Mouse (Mus musculus) forebrain, embryonic 11.5 days (tissue): ENCODE data around the gene Castor2. TPM values are rescaled to one million over a fixed set of nuclear protein-coding genes. Genes with fewer than 3 reads are reported as not detected.

Experiments
- ATAC-seq: fragments of 200-750 bp; cut with Nextera tagmentation; replicated peaks from 2 replicates; pipeline ENCODE4 v1.8.0; 2017; ENCODE audit warnings: moderate TSS enrichment; ENCODE audit not compliant: low FRiP score
- DNase-seq: peaks from one replicate; pipeline ENCODE4 v3.0.0-alpha.2; 2017; ENCODE audit warnings: low spot score
- H3K27ac ChIP-seq: fragments of 300-500 bp; sonication (generic); 2 replicates; pipeline ENCODE4 v1.5.1; 2014; ENCODE audit warnings: low read depth, low read length
- H3K27me3 ChIP-seq: fragments of 300-500 bp; sonication (generic); 2 replicates; pipeline ENCODE4 v1.6.1; 2014; ENCODE audit warnings: mild to moderate bottlenecking, low read length, mixed read lengths; ENCODE audit not compliant: control insufficient read depth, insufficient read depth
- H3K36me3 ChIP-seq: fragments of 300-500 bp; sonication (generic); 2 replicates; pipeline ENCODE4 v1.6.1; 2014; ENCODE audit warnings: mild to moderate bottlenecking, low read length, moderate library complexity, mixed read lengths; ENCODE audit not compliant: control insufficient read depth, insufficient read depth
- H3K4me1 ChIP-seq: fragments of 300-500 bp; sonication (generic); replicated peaks from 2 replicates; pipeline ENCODE4 v1.6.1; 2014; ENCODE audit warnings: low read length, mixed read lengths; ENCODE audit not compliant: control insufficient read depth, insufficient read depth
- H3K4me2 ChIP-seq: fragments of 300-500 bp; sonication (generic); 2 replicates; pipeline ENCODE4 v1.6.1; 2014; ENCODE audit warnings: low read depth, mild to moderate bottlenecking, low read length, moderate library complexity, mixed read lengths; ENCODE audit not compliant: severe bottlenecking
- H3K4me3 ChIP-seq: fragments of 300-500 bp; sonication (generic); 2 replicates; pipeline ENCODE4 v1.5.1; 2014; ENCODE audit warnings: low read depth, low read length
- H3K9ac ChIP-seq: fragments of 300-500 bp; sonication (generic); 2 replicates; pipeline ENCODE4 v1.6.1; 2014; ENCODE audit warnings: low read length
- H3K9me3 ChIP-seq: fragments of 300-500 bp; sonication (generic); 2 replicates; pipeline ENCODE4 v1.6.1; 2016; ENCODE audit warnings: low read length, mixed read lengths; ENCODE audit not compliant: control insufficient read depth
- WGBS: fragments of 180-500 bp; shearing (Covaris S2); extraction: QIAGEN DNeasy Blood & Tissue Kit; methylation state at CpG from one replicate; pipeline ENCODE4 v1.1.7; 2014; 5-methylcytosine and 5-hydroxymethylcytosine counted together
- polyA plus RNA-seq: library from polyadenylated mRNA; unstranded; fragments of >200 nt; fragmentation: Nextera tagmentation; extraction: Ambion mirVana; gene quantifications from 2 replicates; pipeline ENCODE4 v1.2.1, GENCODE M21; 2014

The Castor2 gene
- polyA plus RNA-seq = 11.8 and 13.9 TPM in 2 replicates

DNA sequence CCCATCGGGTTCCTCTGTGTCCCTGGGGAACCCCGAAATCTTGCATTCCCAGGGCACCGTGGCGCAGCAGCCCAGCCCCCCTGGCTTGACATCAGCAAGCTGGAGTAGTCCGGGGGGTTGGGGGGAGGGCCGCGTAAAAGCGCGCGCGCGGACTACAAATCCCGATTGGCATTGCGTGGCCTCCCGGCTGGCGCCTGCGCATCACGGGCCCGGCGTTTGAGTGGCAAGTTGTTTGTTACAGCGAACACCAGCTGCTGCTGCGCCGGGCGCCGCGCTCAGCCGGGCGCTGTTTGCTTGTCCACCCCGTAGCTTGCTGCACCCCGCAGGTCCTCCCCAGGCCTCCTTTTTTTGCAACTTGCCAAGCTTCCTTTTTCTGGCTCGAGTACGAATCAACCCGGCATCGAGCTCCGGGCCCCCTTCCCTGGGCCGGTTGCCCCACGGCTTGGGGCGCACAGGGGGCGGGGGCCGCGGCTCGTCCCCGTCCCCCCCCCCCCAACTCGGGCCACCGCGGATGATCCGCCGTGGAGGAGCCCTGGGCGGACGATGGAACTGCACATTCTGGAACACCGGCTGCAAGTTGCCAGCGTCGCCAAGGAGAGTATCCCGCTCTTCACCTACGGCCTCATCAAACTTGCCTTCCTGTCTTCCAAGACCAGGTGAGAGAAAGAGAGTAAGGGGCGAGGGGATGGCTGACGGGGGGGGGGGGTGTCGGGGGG is at the start of gene Castor2:
Gene Castor2, plus strand, starts transcription at position 216 of the 716 bp plus-strand sequence.
- Histone ChIP-seq H3K9me3 (no peaks in the 10 kb centered on the region), H3K9ac (peak within 1 kb of the TSS; percentile 79), H3K27me3 (no peaks in the 10 kb centered on the region), H3K4me2 (peak within 1 kb of the TSS; percentile 93), H3K27ac (peak within 1 kb of the TSS; percentile 74), H3K4me3 (peak within 1 kb of the TSS; percentile 75), H3K36me3 (no peaks in the 10 kb centered on the region), H3K4me1 (peaks cover 5% of the 10 kb centered on the region)
- DNase-seq = peak; percentile 98
- WGBS = under 1% methylated on average over 51 of the region's 58 CpGs
- ATAC-seq = peak; percentile 94

- Histone ChIP-seq H3K4me1 (no peaks in the 10 kb centered on the region; the same call in 1 of the 2 replicates), H3K27ac (no peak overlapping the region), H3K9ac (no peak overlapping the region), H3K4me3 (no peak overlapping the region), H3K9me3 (no peaks in the 10 kb centered on the region), H3K27me3 (no peaks in the 10 kb centered on the region), H3K4me2 (no peak overlapping the region), H3K36me3 (no peaks in the 10 kb centered on the region)
- DNase-seq (no peak), ATAC-seq (no peak)
- 48% methylated on average over 10 of the region's 10 CpGs for WGBS
These were observed 48.8 kb upstream of the Castor2 start for GRCm38 (mm10) chr5:134050711-134051110.

GRCm38 (mm10) chr5:134052614-134053013 is 46.9 kb upstream of the Castor2 start:
- no peaks in the 10 kb centered on the region for H3K36me3 ChIP-seq
- H3K4me2 ChIP-seq = no peak overlapping the region
- no peaks in the 10 kb centered on the region for H3K27me3 ChIP-seq
- DNase-seq (no peak), ATAC-seq (no peak)
- no peak overlapping the region for H3K9ac ChIP-seq
- no peak overlapping the region for H3K27ac ChIP-seq
- 88% methylated on average over 4 of the region's 4 CpGs for WGBS
- no peaks in the 10 kb centered on the region for H3K4me1 ChIP-seq
- no peaks in the 10 kb centered on the region for H3K9me3 ChIP-seq
- no peak overlapping the region for H3K4me3 ChIP-seq

GRCm38 (mm10) chr5:134054496-134054895 is 45.0 kb upstream of the Castor2 start:
- no peak for ATAC-seq
- H3K4me3 ChIP-seq = no peak overlapping the region

DNA sequence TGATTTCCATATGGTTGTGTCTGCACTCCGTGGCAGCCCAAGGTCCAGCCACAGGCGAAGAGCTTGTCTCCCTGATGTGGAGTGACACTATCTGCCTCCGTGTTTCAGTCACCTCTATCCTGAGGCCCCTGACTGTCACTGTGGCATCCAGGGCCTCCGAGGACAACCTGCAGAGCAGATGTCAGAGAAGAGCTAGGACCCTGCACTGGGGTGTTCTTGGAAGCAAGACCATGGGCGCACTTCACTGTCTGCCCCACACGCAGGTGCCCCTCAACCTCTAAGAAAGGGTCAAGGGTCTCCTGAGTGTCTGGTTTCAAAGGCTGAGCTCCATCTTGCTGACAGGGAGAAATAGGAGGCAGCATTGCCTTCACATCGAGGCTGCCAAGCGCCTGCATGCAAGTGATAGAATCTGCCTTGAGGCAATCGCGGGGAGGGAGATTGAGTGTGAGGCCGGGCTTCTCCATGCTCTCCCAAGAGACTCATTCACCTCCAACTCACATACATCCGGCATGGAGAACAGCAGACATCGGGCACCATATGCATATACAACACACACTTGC is 40.6 kb upstream of the Castor2 start:
- no peak for ATAC-seq
- Histone ChIP-seq H3K27ac (no peak overlapping the region), H3K4me1 (no peaks in the 10 kb centered on the region), H3K4me3 (no peak overlapping the region), H3K4me2 (no peak overlapping the region), H3K9ac (no peak overlapping the region), H3K36me3 (no peaks in the 10 kb centered on the region), H3K9me3 (no peaks in the 10 kb centered on the region), H3K27me3 (no peaks in the 10 kb centered on the region)
- DNase-seq = no peak
- WGBS = 71% methylated on average over 13 of the region's 13 CpGs

More at GRCm38 (mm10) chr5:134054496-134054895, 45.0 kb upstream of the Castor2 start:
- WGBS = 87% methylated on average over 4 of the region's 4 CpGs
- DNase-seq = no peak
- Histone ChIP-seq H3K9ac (no peak overlapping the region), H3K36me3 (no peaks in the 10 kb centered on the region), H3K9me3 (no peaks in the 10 kb centered on the region), H3K4me1 (no peaks in the 10 kb centered on the region), H3K4me2 (no peak overlapping the region), H3K27ac (no peak overlapping the region), H3K27me3 (no peaks in the 10 kb centered on the region)

- no peak overlapping the region for H3K9ac ChIP-seq
- ATAC-seq (0 out of 2 replicates have a peak, but pooled peaks have one; percentile 51), DNase-seq (peak; percentile 93)
- no peak overlapping the region for H3K4me2 ChIP-seq
- no peak overlapping the region for H3K4me3 ChIP-seq
- no peak overlapping the region for H3K27ac ChIP-seq
- H3K27me3 ChIP-seq = no peaks in the 10 kb centered on the region
- WGBS = 55% methylated on average over 15 of the region's 15 CpGs
- H3K9me3 ChIP-seq = no peaks in the 10 kb centered on the region
- no peaks in the 10 kb centered on the region for H3K36me3 ChIP-seq
- H3K4me1 ChIP-seq = no peaks in the 10 kb centered on the region
These were observed 36.0 kb upstream of the Castor2 start for GRCm38 (mm10) chr5:134063362-134064064.

GRCm38 (mm10) chr5:134066261-134066660 is 33.2 kb upstream of the Castor2 start:
- Histone ChIP-seq H3K4me1 (no peaks in the 10 kb centered on the region), H3K27me3 (no peaks in the 10 kb centered on the region), H3K27ac (no peak overlapping the region), H3K4me2 (no peak overlapping the region), H3K4me3 (no peak overlapping the region), H3K9ac (no peak overlapping the region), H3K36me3 (no peaks in the 10 kb centered on the region), H3K9me3 (no peaks in the 10 kb centered on the region)
- DNase-seq (no peak), ATAC-seq (no peak)
- WGBS = 60% methylated on average over 3 of the region's 3 CpGs

DNA sequence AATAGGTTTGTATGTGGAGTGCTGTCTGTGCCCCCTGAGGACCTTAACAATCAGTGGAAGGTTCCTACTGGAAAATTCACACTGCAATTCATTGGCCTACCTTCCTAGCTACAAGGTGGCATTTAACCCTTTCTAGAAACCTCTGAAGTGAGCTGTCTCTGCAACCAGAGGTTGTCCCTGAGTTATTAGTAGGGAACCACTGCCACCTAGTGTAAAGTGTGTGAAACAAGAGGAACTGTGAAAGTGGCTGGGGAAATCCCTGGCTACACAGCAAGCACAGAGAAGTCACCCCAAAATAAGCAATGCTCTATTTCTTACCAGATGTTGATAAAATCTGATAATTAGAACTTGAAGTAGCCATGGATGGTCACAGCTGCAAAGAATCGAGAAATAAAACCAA is 31.6 kb upstream of the Castor2 start:
- ATAC-seq (no peak), DNase-seq (no peak)
- Histone ChIP-seq H3K9ac (no peak overlapping the region), H3K27ac (no peak overlapping the region), H3K4me2 (no peak overlapping the region), H3K27me3 (no peaks in the 10 kb centered on the region), H3K36me3 (no peaks in the 10 kb centered on the region), H3K4me3 (no peak overlapping the region), H3K4me1 (no peaks in the 10 kb centered on the region), H3K9me3 (no peaks in the 10 kb centered on the region)
- 22% methylated on average over 1 of the region's 1 CpGs for WGBS
